Mouse (Mus musculus) megakaryocyte, embryonic 14.5 days (primary cell): ENCODE measurements around the gene Cyb5b. TPM values are rescaled to one million over a fixed set of nuclear protein-coding genes. Genes with fewer than 3 reads are reported as not detected.

Experiments used
- H3K27me3 ChIP-seq: replicated peaks from 2 replicates; pipeline ENCODE3; 2012; ENCODE audit warnings: inconsistent platforms
- H3K36me3 ChIP-seq: replicated peaks from 2 replicates; pipeline ENCODE3; 2012; ENCODE audit warnings: low read length, inconsistent platforms, mixed read lengths
- H3K4me1 ChIP-seq: 2 replicates; pipeline ENCODE4 v1.6.1; 2012; ENCODE audit warnings: inconsistent platforms
- H3K4me3 ChIP-seq: replicated peaks from 2 replicates; pipeline ENCODE3; 2012; ENCODE audit warnings: moderate library complexity, mild to moderate bottlenecking, inconsistent platforms
- H3K9me3 ChIP-seq: 2 replicates; pipeline ENCODE4 v1.6.1; 2012; ENCODE audit warnings: inconsistent platforms
- FLI1 ChIP-seq: IDR thresholded peaks from 2 replicates; pipeline ENCODE4 v1.6.1; 2012; ENCODE audit warnings: low read length, inconsistent platforms, mixed read lengths
- GATA1 ChIP-seq: IDR thresholded peaks from 3 replicates; pipeline ENCODE4 v1.6.1; 2012; ENCODE audit warnings: mixed read lengths, low read length, inconsistent platforms, borderline replicate concordance
- polyA plus RNA-seq: library from polyadenylated mRNA; stranded (reverse); fragments of >175 nt; gene quantifications from 2 replicates; pipeline ENCODE4 v1.2.3, GENCODE M21; 2012; ENCODE audit warnings: low replicate concordance; ENCODE audit not compliant: insufficient read depth

Gene Cyb5b
- polyA plus RNA-seq, 1 experiment, result 13.0 TPM

GRCm38 (mm10) chr8:107129171-107130025 lies 21.0 kb upstream of the Cyb5b start:
- H3K9me3 ChIP-seq, result peaks cover 4% of the 10 kb centered on the region
- no peaks in the 10 kb centered on the region for H3K36me3 ChIP-seq
- peaks cover 9% of the 10 kb centered on the region for H3K4me1 ChIP-seq
- peaks cover 17% of the 10 kb centered on the region for H3K27me3 ChIP-seq
- no peak for TF ChIP-seq GATA1
- no peak for TF ChIP-seq FLI1
- no peak overlapping the region for H3K4me3 ChIP-seq

DNA sequence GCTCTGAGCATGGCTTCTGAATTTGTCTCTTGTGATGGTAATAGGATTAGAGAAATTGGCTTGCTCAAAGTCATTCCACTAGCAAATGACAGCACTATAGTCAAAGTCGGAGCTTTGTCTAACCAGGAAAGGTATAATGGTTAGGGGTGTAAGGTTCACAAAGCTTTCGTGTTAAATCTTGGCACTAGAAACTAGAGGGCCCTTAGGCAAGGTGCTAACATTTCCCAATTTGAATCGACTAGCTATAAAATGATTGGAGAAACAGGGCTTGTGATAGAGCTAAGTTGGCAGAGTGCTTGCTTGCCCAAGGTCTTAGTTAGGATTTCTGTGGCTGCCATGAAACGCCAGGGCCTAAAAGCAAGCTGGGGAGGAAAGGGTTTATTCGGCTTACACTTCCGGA lies 20.4 kb upstream of the Cyb5b start:
- Histone ChIP-seq H3K36me3 (no peaks in the 10 kb centered on the region), H3K9me3 (peaks cover 4% of the 10 kb centered on the region), H3K4me3 (no peak overlapping the region), H3K4me1 (peaks cover 9% of the 10 kb centered on the region), H3K27me3 (peaks cover 14% of the 10 kb centered on the region)
- TF ChIP-seq GATA1 (no peak), FLI1 (no peak)

DNA sequence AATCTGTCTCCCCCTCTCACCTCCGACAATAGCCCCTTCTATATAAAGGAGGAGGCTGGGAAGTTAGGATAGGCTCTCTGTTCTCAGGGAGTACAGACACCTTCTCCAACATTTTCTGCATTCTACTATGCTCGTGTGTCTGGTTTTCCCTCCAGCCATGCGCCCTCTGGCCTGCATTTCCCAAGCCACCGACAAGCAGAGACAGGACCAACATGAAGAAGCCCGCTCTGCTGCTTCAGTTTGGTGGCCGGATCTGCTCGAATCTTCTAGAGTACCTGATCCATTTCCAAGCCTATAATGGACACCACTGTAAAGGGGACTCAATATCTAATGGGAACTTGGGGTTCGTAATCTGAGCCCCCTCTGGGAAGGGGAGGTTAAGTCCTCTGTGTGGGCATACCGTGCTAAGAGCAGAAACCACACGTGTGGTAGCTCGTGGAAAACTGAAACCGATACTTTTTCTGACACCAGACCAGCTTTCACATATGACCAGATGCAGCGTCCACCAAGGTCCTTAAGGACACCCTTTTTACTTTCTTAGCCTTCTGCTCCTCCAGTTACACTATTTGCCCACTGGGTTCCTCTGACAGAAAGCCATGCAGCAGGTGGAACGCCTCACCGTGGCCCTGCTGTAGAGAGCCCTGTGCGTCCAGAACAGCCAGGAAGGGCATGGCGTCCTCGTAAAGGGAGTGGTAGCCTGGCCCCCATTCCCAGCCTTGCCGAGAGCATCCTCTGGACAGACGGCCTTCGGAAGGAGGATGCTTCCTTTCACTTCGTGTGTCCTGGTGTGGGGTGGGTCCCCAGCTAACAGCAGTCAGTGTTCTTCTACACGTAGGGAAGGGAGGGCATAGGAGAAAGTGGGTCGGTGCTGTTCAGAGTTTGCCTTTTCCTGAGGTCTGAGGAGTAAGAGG lies 17.6 kb upstream of the Cyb5b start:
- Histone ChIP-seq H3K36me3 (no peaks in the 10 kb centered on the region), H3K27me3 (peaks cover 14% of the 10 kb centered on the region), H3K9me3 (no peaks in the 10 kb centered on the region), H3K4me3 (peak overlapping the region; percentile 20), H3K4me1 (peaks cover 3% of the 10 kb centered on the region; the same call in 1 of the 2 replicates)
- TF ChIP-seq GATA1 (no peak), FLI1 (no peak)

- no peaks in the 10 kb centered on the region for H3K36me3 ChIP-seq
- H3K4me3 ChIP-seq, result no peak overlapping the region
- peaks cover 14% of the 10 kb centered on the region for H3K27me3 ChIP-seq
- TF ChIP-seq GATA1 (no peak), FLI1 (no peak)
- no peaks in the 10 kb centered on the region for H3K9me3 ChIP-seq
- peaks cover 3% of the 10 kb centered on the region; the same call in 1 of the 2 replicates for H3K4me1 ChIP-seq
Observed at GRCm38 (mm10) chr8:107133881-107134280, 16.6 kb upstream of the Cyb5b start.

GRCm38 (mm10) chr8:107136003-107136612 lies 14.3 kb upstream of the Cyb5b start:
- H3K4me1 ChIP-seq, result peaks cover 17% of the 10 kb centered on the region
- H3K9me3 ChIP-seq, result no peaks in the 10 kb centered on the region
- H3K27me3 ChIP-seq, result peaks cover 10% of the 10 kb centered on the region
- H3K36me3 ChIP-seq, result no peaks in the 10 kb centered on the region
- TF ChIP-seq GATA1 (no peak), FLI1 (no peak)
- no peak overlapping the region for H3K4me3 ChIP-seq

DNA sequence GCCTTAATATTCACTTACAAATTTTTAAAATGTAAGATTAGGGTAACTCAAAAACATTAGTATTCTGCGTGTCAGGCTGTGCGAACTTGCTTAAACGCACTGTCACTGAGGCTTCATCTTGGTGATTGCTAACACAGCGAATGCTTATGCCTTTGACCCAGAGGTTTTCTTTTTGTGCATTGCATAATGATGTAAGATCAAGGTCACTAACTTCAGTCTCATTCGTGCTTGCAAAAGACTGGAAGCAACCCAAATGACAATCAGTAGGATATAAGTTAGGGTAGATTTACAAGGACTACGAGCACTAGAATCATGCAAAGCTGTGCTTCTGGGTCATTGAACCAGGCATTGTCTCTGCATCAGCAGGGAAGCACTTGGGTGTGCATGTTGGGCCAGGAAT lies 12.8 kb upstream of the Cyb5b start:
- Histone ChIP-seq H3K9me3 (no peaks in the 10 kb centered on the region), H3K4me1 (peaks cover 17% of the 10 kb centered on the region), H3K4me3 (no peak overlapping the region), H3K27me3 (peaks cover 9% of the 10 kb centered on the region), H3K36me3 (no peaks in the 10 kb centered on the region)
- no peak for TF ChIP-seq GATA1
- no peak for TF ChIP-seq FLI1

DNA sequence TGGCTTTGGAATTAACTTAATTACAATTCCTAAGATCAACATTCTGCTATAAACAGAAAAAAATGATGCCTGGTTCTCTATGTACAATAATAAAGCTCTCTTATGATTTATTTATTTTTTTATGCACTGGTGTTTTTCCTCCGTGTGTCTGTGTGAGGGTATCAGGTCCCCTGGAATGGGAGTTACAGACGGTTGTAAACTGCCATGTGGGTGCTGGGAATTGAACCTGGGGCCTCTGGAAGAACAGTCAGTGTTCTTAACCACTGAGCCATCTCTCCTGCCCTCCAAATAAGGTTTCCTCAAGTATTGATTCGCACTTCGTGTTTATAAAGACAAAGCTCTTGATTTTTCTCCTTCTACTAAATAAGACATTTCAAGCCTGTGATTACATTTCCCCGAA lies 12.1 kb upstream of the Cyb5b start:
- peaks cover 5% of the 10 kb centered on the region for H3K27me3 ChIP-seq
- TF ChIP-seq GATA1 (no peak), FLI1 (no peak)
- no peaks in the 10 kb centered on the region for H3K9me3 ChIP-seq
- no peak overlapping the region for H3K4me3 ChIP-seq
- peaks cover 14% of the 10 kb centered on the region for H3K4me1 ChIP-seq
- H3K36me3 ChIP-seq, result no peaks in the 10 kb centered on the region

GRCm38 (mm10) chr8:107139704-107140470 lies 10.6 kb upstream of the Cyb5b start:
- Histone ChIP-seq H3K27me3 (peaks cover 1% of the 10 kb centered on the region), H3K4me3 (no peak overlapping the region), H3K4me1 (peaks cover 14% of the 10 kb centered on the region), H3K9me3 (no peaks in the 10 kb centered on the region), H3K36me3 (no peaks in the 10 kb centered on the region)
- no peak for TF ChIP-seq FLI1

- no peak for TF ChIP-seq GATA1
- TF ChIP-seq FLI1, result no peak
- Histone ChIP-seq H3K27me3 (peaks cover 1% of the 10 kb centered on the region), H3K4me3 (no peak overlapping the region), H3K9me3 (no peaks in the 10 kb centered on the region), H3K36me3 (no peaks in the 10 kb centered on the region), H3K4me1 (peaks cover 14% of the 10 kb centered on the region)
Observed at GRCm38 (mm10) chr8:107142539-107142938, 7.9 kb upstream of the Cyb5b start.
